ENCODE assay signal across 10 mouse cellular contexts in genomic region chr16:11983616-11984270, GRCm38 (mm10). TPM values are rescaled to one million over a fixed set of nuclear protein-coding genes. Genes with fewer than 3 reads are reported as not detected.
DNase-seq lines count a peak whose midpoint lies in the region; ATAC-seq lines count a peak whose summit lies in the region.
"Had no signal": no experiment of that assay in that cellular context is flagged by ENCODE, and none has a peak within 500 bp of the region (broad histone marks: within the 10 kb centered on the region; RNA-seq: fewer than 3 reads in every experiment).

Shisa9 (plus strand) TSS chr16:11984113.

- peak within 1 kb of the TSS; percentile 93 for H3K4me2 ChIP-seq in forebrain, embryonic 13.5 days
- peak within 1 kb of the TSS; percentile 90 for H3K4me2 ChIP-seq in intestine, embryonic 14.5 days (ENCODE audit: low read length)
- H3K4me2 ChIP-seq in limb, embryonic 15.5 days = peak within 1 kb of the TSS; percentile 98
- H3K4me2 ChIP-seq in neural tube, embryonic 15.5 days = peak within 1 kb of the TSS; percentile 85

- peak; percentile 10 for DNase-seq in gastrocnemius, postnatal 10 days
- DNase-seq in gastrocnemius, postnatal 14 days = no peak
- DNase-seq in ZHBTc4 (ENCODE audit: low read depth, low spot score) = peak; percentile 74
- DNase-seq in intestine, embryonic 14.5 days (ENCODE audit: low spot score) = peak; percentile 65
- no peak for DNase-seq in B cell, adult 2 months

- H3K36me3 ChIP-seq in forebrain, embryonic 13.5 days (ENCODE audit: poor library complexity, severe bottlenecking) = no peaks in the 10 kb centered on the region
- no peaks in the 10 kb centered on the region for H3K36me3 ChIP-seq in intestine, embryonic 14.5 days (ENCODE audit: control insufficient read depth, insufficient read depth, low read length)
- H3K36me3 ChIP-seq in limb, embryonic 15.5 days = no peaks in the 10 kb centered on the region
- no peaks in the 10 kb centered on the region for H3K36me3 ChIP-seq in neural tube, embryonic 15.5 days

- WGBS in forebrain, embryonic 13.5 days = 0% methylated on average over 35 of the region's 42 CpGs
- under 1% methylated on average over 41 of the region's 42 CpGs for WGBS in intestine, embryonic 14.5 days
- under 1% methylated on average over 40 of the region's 42 CpGs for WGBS in limb, embryonic 15.5 days
- under 1% methylated on average over 41 of the region's 42 CpGs for WGBS in neural tube, embryonic 15.5 days

- intact Hi-C loops in gastrocnemius, postnatal 14 days (cut with DNase I; ENCODE audit: low total_unique reads) = loop anchor here (5.0 kb wide), 1 partner anchor 219 kb away; no protein-coding TSS in a partner anchor

- no peak within 1 kb of the TSS for H3K27ac ChIP-seq in forebrain, embryonic 13.5 days
- no peak within 1 kb of the TSS for H3K27ac ChIP-seq in intestine, embryonic 14.5 days (ENCODE audit: low read depth)
- H3K27ac ChIP-seq in limb, embryonic 15.5 days = no peak within 1 kb of the TSS
- H3K27ac ChIP-seq in neural tube, embryonic 15.5 days (replicated peaks) = peak within 1 kb of the TSS; percentile 50

- peak; percentile 70 for ATAC-seq in forebrain, embryonic 13.5 days
- ATAC-seq in intestine, embryonic 14.5 days (replicated peaks; ENCODE audit: low FRiP score, low TSS enrichment, low read depth) = peak; percentile 56
- no peak for ATAC-seq in limb, embryonic 15.5 days (ENCODE audit: insufficient number of reproducible peaks, low FRiP score, low TSS enrichment, low read depth)
- peak; percentile 83 for ATAC-seq in neural tube, embryonic 15.5 days (ENCODE audit: low FRiP score)

- peaks cover 28% of the 10 kb centered on the region for H3K4me1 ChIP-seq in forebrain, embryonic 13.5 days
- H3K4me1 ChIP-seq in intestine, embryonic 14.5 days (replicated peaks; ENCODE audit: control insufficient read depth, insufficient read depth, low read length) = 0 out of 2 replicates have a peak, but pooled peaks cover 6% of the 10 kb centered on the region
- H3K4me1 ChIP-seq in limb, embryonic 15.5 days = peaks cover 20% of the 10 kb centered on the region
- peaks cover 41% of the 10 kb centered on the region for H3K4me1 ChIP-seq in neural tube, embryonic 15.5 days

- H3K9me3 ChIP-seq in forebrain, embryonic 13.5 days (replicated peaks) = no peaks in the 10 kb centered on the region
- H3K9me3 ChIP-seq in intestine, embryonic 14.5 days (ENCODE audit: control insufficient read depth, low read length) = no peaks in the 10 kb centered on the region
- no peaks in the 10 kb centered on the region for H3K9me3 ChIP-seq in limb, embryonic 15.5 days
- no peaks in the 10 kb centered on the region for H3K9me3 ChIP-seq in neural tube, embryonic 15.5 days (replicated peaks)

- H3K27me3 ChIP-seq in forebrain, embryonic 13.5 days = peaks cover 74% of the 10 kb centered on the region
- peaks cover 74% of the 10 kb centered on the region for H3K27me3 ChIP-seq in intestine, embryonic 14.5 days (replicated peaks; ENCODE audit: control insufficient read depth, insufficient read depth, low read length)
- peaks cover 87% of the 10 kb centered on the region for H3K27me3 ChIP-seq in limb, embryonic 15.5 days
- peaks cover 46% of the 10 kb centered on the region for H3K27me3 ChIP-seq in neural tube, embryonic 15.5 days (replicated peaks)

- H3K4me3 ChIP-seq in forebrain, embryonic 13.5 days = peak within 1 kb of the TSS; percentile 59
- H3K4me3 ChIP-seq in intestine, embryonic 14.5 days (ENCODE audit: low read depth, low read length) = peak within 1 kb of the TSS; percentile 49
- H3K4me3 ChIP-seq in limb, embryonic 15.5 days = peak within 1 kb of the TSS; percentile 56
- H3K4me3 ChIP-seq in neural tube, embryonic 15.5 days (replicated peaks) = peak within 1 kb of the TSS; percentile 50

- peak within 1 kb of the TSS; percentile 68 for H3K9ac ChIP-seq in forebrain, embryonic 13.5 days
- H3K9ac ChIP-seq in intestine, embryonic 14.5 days (ENCODE audit: low read length) = peak within 1 kb of the TSS; percentile 20
- H3K9ac ChIP-seq in limb, embryonic 15.5 days = peak within 1 kb of the TSS; percentile 29; the same call in 1 of the 2 replicates
- H3K9ac ChIP-seq in neural tube, embryonic 15.5 days (replicated peaks) = peak within 1 kb of the TSS; percentile 53

RNA-seq across cellular contexts. Expression of gene Shisa9, which starts in this region (rescaled TPM):
- under 1 TPM; 0.21 to 0.59 TPM for total RNA-seq in gastrocnemius, postnatal 10 days (2021)
- total RNA-seq in gastrocnemius, postnatal 14 days (2021) = not detected
- polyA plus RNA-seq in forebrain, embryonic 13.5 days (2015; fragmentation: Nextera tagmentation; extraction: Ambion mirVana) = 1.9 and 2.1 TPM in 2 replicates
- polyA plus RNA-seq in intestine, embryonic 14.5 days (2014; fragmentation: Nextera tagmentation; extraction: Ambion mirVana) = 1.2 and 1.6 TPM in 2 replicates
- 0.88 and 1.1 TPM in 2 replicates for polyA plus RNA-seq in limb, embryonic 15.5 days (2015; fragmentation: Nextera tagmentation; extraction: Ambion mirVana)
- polyA plus RNA-seq in neural tube, embryonic 15.5 days (2015; fragmentation: Nextera tagmentation; extraction: Ambion mirVana) = 8.5 and 9.7 TPM in 2 replicates
- total RNA-seq: CH12.LX; hematopoietic stem cell, adult 5-6 weeks had no signal

Comparison
In these comparisons a context has a peak if more than half of its experiments do, and no peak if none do; other contexts are left out.
1. Peak in DNase-seq in gastrocnemius, postnatal 10 days; RNA of the gene not detected or under 1 TPM.
2. DNase-seq: peak in ZHBTc4 (single experiment) and intestine, embryonic 14.5 days (single experiment); none in gastrocnemius, postnatal 14 days (single experiment) and B cell, adult 2 months (0 of 2).
3. Peak in every context shown above with its lines, with median percentiles within 50 percentile points of each other: H3K4me2 ChIP-seq, H3K4me3 ChIP-seq and H3K9ac ChIP-seq.